Mouse (Mus musculus) CD4-positive, CD25-positive, alpha-beta regulatory T cell (primary cell): ENCODE results near the gene Aplp2. TPM values are rescaled to one million over a fixed set of nuclear protein-coding genes. Genes with fewer than 3 reads are reported as not detected.

ENCODE experiments used
- polyA plus RNA-seq: library from polyadenylated mRNA; unstranded; fragments of 100-300 nt; shearing (Covaris generic); gene quantifications from one replicate; pipeline ENCODE4 v1.2.1, GENCODE M21; 2017

Aplp2 gene
- polyA plus RNA-seq = 115 TPM

DNA sequence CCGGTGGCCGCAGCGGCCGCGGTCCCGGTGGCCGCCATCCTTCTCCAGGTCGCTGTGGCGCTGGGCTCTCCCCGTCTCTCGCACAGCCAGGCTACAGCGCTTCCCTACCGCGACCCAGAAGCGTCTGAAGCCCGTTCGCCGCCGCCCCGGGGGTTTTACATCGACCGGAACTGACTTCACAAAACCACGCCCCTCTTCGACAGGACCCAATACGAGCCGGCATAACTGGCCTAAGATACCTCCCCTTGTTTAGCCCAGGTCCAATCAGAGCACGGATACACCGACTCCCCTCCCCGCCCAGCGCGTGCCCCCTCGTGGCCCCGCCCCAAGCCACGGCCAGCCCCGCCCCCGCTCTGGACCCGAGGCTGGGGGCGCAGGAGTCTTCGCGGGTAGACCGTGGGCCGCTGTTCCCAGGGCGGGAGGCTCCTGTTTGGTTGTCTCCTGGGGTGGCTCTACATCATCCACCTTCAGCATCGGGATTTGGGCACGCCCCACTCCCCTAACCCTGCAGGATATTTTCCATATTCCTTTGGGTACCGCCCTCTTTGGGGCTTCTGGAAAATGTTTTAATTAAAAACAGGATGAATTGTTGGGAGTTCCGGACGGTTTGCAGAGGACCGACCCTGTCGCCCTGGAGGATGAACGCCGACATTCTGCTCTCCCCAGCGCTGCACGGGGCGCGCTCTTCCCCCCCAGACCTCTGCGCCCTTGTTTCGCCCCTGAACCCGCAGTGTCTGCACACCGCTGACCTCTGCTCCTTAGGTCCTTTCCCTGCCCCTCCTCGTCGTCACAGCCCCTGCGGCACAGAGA lies at the start of gene Aplp2:
Gene Aplp2 (minus strand): TSS at position 126 of the 810 bp plus-strand sequence.

DNA sequence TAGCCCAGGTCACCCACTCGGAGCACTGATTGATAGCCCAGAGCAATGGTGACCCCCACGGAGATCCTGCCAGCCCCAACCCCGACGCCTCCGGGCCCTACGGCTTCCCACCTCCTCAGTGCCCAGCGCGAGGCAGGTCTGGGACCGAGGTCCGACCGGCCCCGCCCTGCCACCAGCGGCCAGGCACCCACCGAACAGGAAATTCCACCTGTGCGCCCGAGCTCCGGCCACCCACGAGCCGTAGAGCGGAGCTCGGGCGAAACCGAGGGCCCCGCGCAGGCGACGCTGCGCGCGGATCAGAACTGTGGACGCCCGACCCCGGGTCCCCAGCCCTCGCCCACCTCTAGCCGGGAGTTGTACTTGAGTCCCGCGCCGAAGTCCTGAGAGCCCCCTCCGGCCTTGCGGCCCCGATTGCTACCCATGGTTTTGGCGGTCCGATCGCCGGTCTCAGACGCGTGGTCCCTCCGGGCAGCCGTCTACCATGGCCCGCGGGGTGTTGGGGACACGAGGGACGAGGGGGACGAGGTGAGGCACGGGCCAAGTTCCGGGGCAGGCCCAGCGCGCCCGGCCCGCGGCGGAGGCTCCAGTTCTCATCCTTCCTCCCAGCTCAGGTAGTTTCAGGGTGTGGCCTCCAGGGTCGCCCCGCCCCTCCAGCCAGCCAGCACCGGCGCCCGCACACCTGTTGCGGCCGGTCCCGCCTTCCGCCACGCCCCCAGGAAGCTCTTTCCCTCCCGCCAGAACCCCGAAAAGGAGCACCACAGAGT lies 80.2 kb downstream of the Aplp2 start, which contains the start of gene St14:
Gene St14 (minus strand): TSS at position 649 of the 764 bp plus-strand sequence.

Other genes with a start within 250 kb of the Aplp2 start
- 25.3 TPM for gene Zbtb44, start 181.2 kb downstream of the Aplp2 start, polyA plus RNA-seq
- gene St14, start 80.0 kb downstream of the Aplp2 start, polyA plus RNA-seq = 8.4 TPM
- 10.9 TPM for gene Prdm10, start 68.7 kb upstream of the Aplp2 start, polyA plus RNA-seq
- gene Nfrkb, start 174.4 kb upstream of the Aplp2 start, polyA plus RNA-seq = 53.6 TPM